Mouse (Mus musculus) kidney, postnatal 10 days (tissue): ENCODE measurements around the gene Defb45.
A peak's percentile ranks its signal among the peaks of the same experiment; 100 is the strongest.

Source experiments
- DNase-seq: peaks from one replicate; pipeline ENCODE4 v3.0.0; 2021; ENCODE audit warnings: mixed read lengths

Gene Defb45

GRCm38 (mm10) chr2:152599299-152599698 lies at the start of gene Defb45:
Defb45 (minus strand) TSS chr2:152599399.
- DNase-seq = no peak

GRCm38 (mm10) chr2:152639406-152640113 lies 40.4 kb upstream of the Defb45 start:
- DNase-seq = peak; percentile 86

GRCm38 (mm10) chr2:152638865-152639264 lies 39.7 kb upstream of the Defb45 start:
- peak; percentile 48 for DNase-seq

- no peak for DNase-seq
These were observed 38.2 kb upstream of the Defb45 start for GRCm38 (mm10) chr2:152637381-152637780.

- DNase-seq = no peak
These were observed 37.8 kb upstream of the Defb45 start for GRCm38 (mm10) chr2:152637006-152637322.

- DNase-seq = peak; percentile 93
These were observed 37.2 kb upstream of the Defb45 start for GRCm38 (mm10) chr2:152636246-152637005.

- DNase-seq = no peak
These were observed 35.1 kb upstream of the Defb45 start for GRCm38 (mm10) chr2:152634311-152634710.

GRCm38 (mm10) chr2:152633334-152633733 lies 34.1 kb upstream of the Defb45 start:
- DNase-seq = peak; percentile 54

- DNase-seq = no peak
These were observed 30.7 kb upstream of the Defb45 start for GRCm38 (mm10) chr2:152629904-152630303.

GRCm38 (mm10) chr2:152629239-152629638 lies 30.0 kb upstream of the Defb45 start:
- no peak for DNase-seq

- DNase-seq = peak; percentile 70
These were observed 28.9 kb upstream of the Defb45 start for GRCm38 (mm10) chr2:152628066-152628465.

- DNase-seq = peak; percentile 81
These were observed 27.8 kb upstream of the Defb45 start, which contains the start of gene Rem1 for GRCm38 (mm10) chr2:152626774-152627591. Rem1 (plus strand) TSS chr2:152626951.

- no peak for DNase-seq
These were observed 26.1 kb upstream of the Defb45 start for GRCm38 (mm10) chr2:152625256-152625655.

- DNase-seq = no peak
These were observed 25.4 kb upstream of the Defb45 start for GRCm38 (mm10) chr2:152624566-152624965.

- no peak for DNase-seq
These were observed 23.8 kb upstream of the Defb45 start, which contains the start of gene Defb25 for GRCm38 (mm10) chr2:152622953-152623352. Defb25 (minus strand) TSS chr2:152623053.

- DNase-seq = no peak
These were observed 23.0 kb upstream of the Defb45 start for GRCm38 (mm10) chr2:152622151-152622550.

- no peak for DNase-seq
These were observed 21.4 kb upstream of the Defb45 start for GRCm38 (mm10) chr2:152620367-152621134.

- no peak for DNase-seq
These were observed 18.2 kb upstream of the Defb45 start for GRCm38 (mm10) chr2:152617374-152617773.

GRCm38 (mm10) chr2:152616470-152616869 lies 17.3 kb upstream of the Defb45 start:
- DNase-seq = no peak

GRCm38 (mm10) chr2:152615563-152615962 lies 16.4 kb upstream of the Defb45 start:
- peak; percentile 71 for DNase-seq

GRCm38 (mm10) chr2:152612193-152612592 lies 13.0 kb upstream of the Defb45 start:
- no peak for DNase-seq

GRCm38 (mm10) chr2:152608719-152609118 lies 9.5 kb upstream of the Defb45 start:
- DNase-seq = no peak
